Mouse (Mus musculus) central nervous system, embryonic 14 days (tissue): ENCODE results near the gene Rad51b. TPM values are rescaled to one million over a fixed set of nuclear protein-coding genes. Genes with fewer than 3 reads are reported as not detected.

Experiments used
- polyA plus RNA-seq: library from polyadenylated mRNA; depleted of rRNA; stranded (reverse); fragments of >200 nt; gene quantifications from 2 replicates; pipeline ENCODE4 v1.2.3, GENCODE M21; 2012; rRNA removed

Rad51b gene
- 1.8 and 1.9 TPM in 2 replicates for polyA plus RNA-seq

GRCm38 (mm10) chr12:79297121-79297576 lies at the start of gene Rad51b:
Gene Rad51b, plus strand, starts transcription at chr12:79297282.

GRCm38 (mm10) chr12:79296126-79296816 lies 811 bp upstream of the Rad51b start, which contains the start of gene Zfyve26:
Gene Zfyve26, minus strand, starts transcription at chr12:79296304.

Other genes with a start within 250 kb of the Rad51b start
- gene Pigh, start 207.6 kb upstream of the Rad51b start, polyA plus RNA-seq = 16.5 and 16.9 TPM in 2 replicates
- gene Arg2, start 166.5 kb upstream of the Rad51b start, polyA plus RNA-seq = 13.0 and 13.8 TPM in 2 replicates
- 83.1 and 85.6 TPM in 2 replicates for gene Vti1b, start 124.6 kb upstream of the Rad51b start, polyA plus RNA-seq
- gene Rdh11, start 105.0 kb upstream of the Rad51b start, polyA plus RNA-seq = 20.9 and 23.1 TPM in 2 replicates
- gene Rdh12, start 88.4 kb upstream of the Rad51b start, polyA plus RNA-seq = 0.95 and 1.6 TPM in 2 replicates
- gene Zfyve26, start 978 bp upstream of the Rad51b start, polyA plus RNA-seq = 23.6 and 25.2 TPM in 2 replicates